Mouse (Mus musculus): ENCODE measurements around the gene Grik4.

GRCm38 (mm10) chr9:42728472-42728871 lies 215.8 kb downstream of the Grik4 start:
- TF ChIP-seq CTCF (IDR thresholded peaks at IDR 0.05; ENCODE audit: extremely low read depth, insufficient read length, insufficient replicate concordance, low read depth, low read length): no peak
- TF ChIP-seq POLR2A (IDR thresholded peaks at IDR 0.05; ENCODE audit: low read depth, low read length): no peak
